Mouse (Mus musculus) adipocyte (in vitro differentiated cells): ENCODE measurements around the gene Gm28043.

Source experiments
- DNase-seq: peaks from one replicate; pipeline ENCODE4 v3.0.0-alpha.2; 2016; ENCODE audit warnings: low spot score

Gene Gm28043

DNA sequence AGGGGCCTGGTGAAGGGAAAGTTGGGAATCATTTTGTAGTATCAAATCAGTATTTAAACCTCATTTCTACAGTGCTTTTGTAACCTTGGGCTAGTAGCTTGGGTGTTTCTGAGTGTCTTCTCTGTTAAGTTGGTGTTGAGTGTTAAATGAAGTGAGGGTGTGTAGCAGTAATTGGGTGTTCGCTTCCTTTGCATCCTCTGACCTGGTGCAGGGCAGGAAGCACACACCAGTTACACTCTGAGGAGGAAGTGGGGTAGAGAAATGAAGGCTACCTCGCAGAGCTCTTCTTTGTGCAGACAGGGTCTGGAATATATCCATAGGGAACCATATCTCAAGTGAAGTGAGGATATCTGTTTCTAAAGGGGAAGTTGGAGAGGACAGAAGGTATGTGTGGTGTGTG is 66.2 kb downstream of the Gm28043 start:
- no peak for DNase-seq

- no peak for DNase-seq
These were observed 67.0 kb downstream of the Gm28043 start for GRCm38 (mm10) chr17:29681669-29682068.

GRCm38 (mm10) chr17:29682261-29682660 is 67.6 kb downstream of the Gm28043 start:
- DNase-seq = no peak

DNA sequence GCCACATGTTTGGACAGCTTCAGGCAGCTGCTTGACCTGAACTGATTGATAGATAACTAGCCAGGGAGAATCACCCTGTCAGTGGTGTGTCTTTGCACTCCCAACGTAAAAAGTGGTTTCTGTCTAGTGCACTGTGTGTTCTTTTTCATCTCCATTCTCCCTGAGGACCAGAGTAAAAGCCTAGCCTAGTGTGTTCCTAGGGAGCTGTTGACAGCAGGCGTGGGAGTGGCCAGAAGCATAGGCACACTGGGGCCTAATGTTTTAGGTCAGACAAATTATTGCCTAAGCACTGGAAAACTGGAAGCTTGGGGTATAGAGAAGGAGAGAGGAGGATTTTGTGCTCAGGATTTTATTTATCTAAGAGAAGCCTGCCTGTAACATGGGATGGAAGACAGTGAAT is 68.5 kb downstream of the Gm28043 start:
- peak; percentile 18 for DNase-seq

DNA sequence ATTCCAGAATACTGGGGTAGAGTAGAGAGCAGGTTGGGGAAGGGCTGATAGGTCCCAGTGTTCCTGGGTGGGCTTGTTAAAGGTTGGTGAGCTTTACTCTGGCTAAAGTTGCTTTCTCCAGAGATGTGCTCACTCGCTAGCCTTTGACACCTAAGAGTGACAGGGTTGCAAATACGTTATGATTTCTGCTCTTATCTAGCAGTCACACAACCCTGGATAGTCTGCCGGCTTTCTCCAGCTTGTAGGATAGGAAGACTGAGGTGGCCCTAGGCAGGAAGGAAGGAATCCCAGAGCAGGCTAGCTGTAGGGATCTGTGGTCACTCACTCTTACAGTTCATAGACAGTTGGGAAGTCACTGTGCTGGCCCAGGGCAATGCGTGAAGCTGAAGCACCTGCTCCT is 69.6 kb downstream of the Gm28043 start:
- DNase-seq = no peak

GRCm38 (mm10) chr17:29686771-29687170 is 72.1 kb downstream of the Gm28043 start:
- no peak for DNase-seq

- no peak for DNase-seq
These were observed 72.7 kb downstream of the Gm28043 start for GRCm38 (mm10) chr17:29687373-29687772.

GRCm38 (mm10) chr17:29688610-29689009 is 73.9 kb downstream of the Gm28043 start:
- no peak for DNase-seq

DNA sequence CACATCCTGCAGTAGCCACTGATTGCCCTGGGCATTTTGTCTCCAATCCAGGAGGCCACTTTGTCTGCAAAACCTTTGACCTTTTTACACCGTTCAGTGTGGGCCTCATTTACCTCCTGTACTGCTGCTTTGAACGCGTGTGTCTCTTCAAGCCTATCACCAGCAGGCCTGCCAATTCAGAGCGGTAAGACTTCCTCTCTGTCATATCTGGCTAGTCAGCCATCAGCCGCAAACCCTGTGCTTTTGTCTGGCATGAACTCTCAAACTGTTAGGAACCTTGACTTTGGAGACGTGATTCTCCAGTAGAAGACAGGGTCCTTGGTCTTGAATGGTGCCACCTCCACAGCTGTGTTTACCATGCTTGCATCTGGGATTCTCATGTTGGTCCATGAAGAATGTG is 75.6 kb downstream of the Gm28043 start:
- no peak for DNase-seq

DNA sequence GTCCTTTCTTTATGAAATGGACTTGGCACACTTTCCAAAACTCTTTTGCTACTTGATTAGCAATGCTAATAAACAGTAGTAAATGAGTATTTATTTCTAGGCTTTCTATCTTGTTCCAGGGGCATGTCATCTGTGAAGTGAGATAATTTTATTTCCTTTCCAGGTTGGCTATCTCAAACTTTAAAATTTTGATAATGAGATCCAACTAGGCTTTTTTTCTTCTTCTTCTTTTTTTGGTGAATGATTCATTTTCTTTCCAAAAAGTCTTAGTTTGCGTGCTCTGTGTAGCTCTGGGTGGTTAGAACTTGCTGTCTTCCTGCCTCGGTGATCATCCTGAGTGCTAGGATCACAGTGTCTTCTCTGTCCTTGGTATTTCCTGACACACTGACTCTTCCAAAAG is 78.2 kb downstream of the Gm28043 start:
- no peak for DNase-seq

GRCm38 (mm10) chr17:29693571-29693970 is 78.9 kb downstream of the Gm28043 start:
- no peak for DNase-seq

DNA sequence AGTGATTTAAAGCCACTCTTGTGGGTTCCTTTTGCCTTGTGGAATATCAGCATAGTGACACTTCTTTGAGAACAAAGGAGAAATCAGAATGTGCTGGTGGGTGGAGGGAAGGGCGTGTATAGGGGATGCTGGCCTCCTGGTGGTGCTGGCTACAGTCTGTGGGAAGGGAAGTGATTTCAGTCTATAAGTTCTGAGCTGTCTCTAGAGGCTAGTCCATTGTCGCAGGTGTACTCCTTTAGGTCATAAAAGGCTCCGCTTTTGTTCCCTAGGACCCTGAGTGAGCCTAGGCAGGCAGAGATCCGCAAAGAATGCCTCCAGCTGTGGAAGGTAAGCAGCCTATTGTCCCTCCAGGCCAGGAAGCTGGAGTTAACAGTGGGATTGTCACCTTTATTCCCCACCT is 79.8 kb downstream of the Gm28043 start:
- DNase-seq = no peak

GRCm38 (mm10) chr17:29696940-29697339 is 82.3 kb downstream of the Gm28043 start:
- no peak for DNase-seq

- no peak for DNase-seq
These were observed 83.7 kb downstream of the Gm28043 start for GRCm38 (mm10) chr17:29698421-29698820.

DNA sequence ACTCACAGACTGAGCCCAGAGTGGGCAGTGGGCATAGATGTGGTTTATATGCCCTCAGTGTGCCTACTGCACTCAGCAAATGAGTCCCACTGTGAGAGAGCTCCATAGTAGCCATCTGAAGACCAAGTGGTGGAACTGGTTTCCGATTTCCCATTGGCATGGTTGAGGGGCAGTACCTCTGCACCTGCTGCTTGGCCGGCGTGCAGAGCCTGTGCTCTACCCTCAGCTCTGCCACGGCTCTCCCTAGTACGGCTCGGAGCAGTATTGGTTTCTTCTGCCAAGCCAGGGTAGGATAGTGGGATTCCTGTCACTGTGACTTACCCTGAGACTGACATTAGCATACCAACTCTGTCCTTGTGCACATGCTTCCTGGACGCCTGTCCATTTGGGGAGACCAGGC is 85.9 kb downstream of the Gm28043 start:
- DNase-seq = no peak

GRCm38 (mm10) chr17:29702938-29703710 is 88.4 kb downstream of the Gm28043 start:
- no peak for DNase-seq

DNA sequence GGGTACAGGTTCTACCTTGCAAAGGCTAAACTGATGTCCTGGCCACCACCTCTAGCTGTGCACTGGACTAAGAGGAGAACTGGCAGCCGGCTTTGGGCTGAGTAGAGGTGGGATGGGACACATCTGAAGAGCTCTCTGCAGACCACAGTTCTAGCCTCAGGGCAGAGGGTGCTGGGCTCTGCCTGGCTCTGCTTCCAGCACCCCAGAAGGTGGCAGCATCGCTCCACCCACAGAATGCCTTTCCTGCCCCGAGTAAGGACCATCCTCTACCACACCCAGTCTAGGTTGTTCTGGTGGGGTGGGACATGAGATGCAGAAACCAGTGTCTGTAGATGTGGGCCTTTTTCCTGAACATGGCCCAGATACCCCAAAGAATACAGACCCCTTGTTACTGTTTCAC is 90.1 kb downstream of the Gm28043 start:
- peak; percentile 44 for DNase-seq

- DNase-seq = no peak
These were observed 91.2 kb downstream of the Gm28043 start for GRCm38 (mm10) chr17:29705881-29706280.

DNA sequence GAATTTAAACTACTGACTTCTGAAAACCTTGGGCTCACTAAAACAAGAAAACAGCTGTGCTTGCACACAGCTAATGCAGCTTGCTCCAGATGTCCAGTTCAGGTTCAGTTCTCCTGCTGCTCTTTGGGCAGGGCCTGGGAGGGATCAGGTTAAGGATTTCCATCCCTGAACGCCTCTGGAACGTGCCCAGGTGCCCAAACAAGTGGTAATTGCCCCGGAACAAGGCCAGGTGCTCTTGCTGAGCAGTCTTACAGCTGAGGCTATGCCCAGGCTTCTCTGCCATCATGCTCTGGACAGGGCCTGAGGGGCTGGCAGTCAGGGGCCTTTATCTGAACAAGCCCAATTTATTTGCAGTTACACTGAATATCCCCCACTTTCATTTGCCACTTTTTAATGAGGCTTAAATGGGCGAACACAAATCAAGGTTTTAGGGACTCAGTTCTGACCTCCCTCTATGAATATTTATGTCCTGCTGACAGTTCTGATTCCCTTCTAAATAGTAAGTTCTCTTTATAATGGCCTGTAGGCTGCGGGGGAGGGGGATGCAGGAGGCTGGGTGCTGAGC is 92.4 kb downstream of the Gm28043 start:
- no peak for DNase-seq

- no peak for DNase-seq
These were observed 94.1 kb downstream of the Gm28043 start for GRCm38 (mm10) chr17:29708783-29709182.

- no peak for DNase-seq
These were observed 95.9 kb downstream of the Gm28043 start for GRCm38 (mm10) chr17:29710562-29711044.

DNA sequence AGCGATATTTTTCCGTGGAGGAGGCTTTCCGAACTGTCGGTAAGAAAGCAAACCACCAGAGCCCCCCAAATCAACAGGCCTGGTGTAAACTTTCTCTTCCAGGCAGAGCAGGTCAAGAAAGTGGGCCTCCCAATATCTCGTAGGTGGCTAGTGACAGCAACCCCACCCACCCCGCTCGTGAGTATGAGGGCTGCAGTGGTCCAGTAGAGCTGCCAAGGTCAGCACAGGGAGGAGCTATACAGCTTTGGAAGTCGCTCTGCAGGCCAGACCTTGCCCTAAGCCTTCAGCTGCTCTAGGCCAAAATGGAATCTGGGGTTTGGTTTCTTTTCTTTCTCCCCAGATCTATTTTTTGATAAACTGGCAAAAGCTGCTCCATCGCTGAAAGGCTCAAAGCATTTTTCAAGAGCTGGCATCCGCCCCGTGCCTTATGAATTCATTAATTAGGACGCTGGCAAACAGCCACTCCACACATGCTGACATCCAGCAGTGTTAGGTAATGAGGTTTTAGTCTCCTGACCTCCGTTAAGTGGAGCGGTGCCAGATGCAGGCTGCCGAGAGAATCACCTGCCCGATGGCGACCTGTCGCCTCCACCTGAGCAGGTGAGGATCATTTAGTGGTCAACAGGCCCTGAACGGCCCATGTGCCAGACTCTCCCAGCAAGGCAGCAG is 96.5 kb downstream of the Gm28043 start:
- no peak for DNase-seq

DNA sequence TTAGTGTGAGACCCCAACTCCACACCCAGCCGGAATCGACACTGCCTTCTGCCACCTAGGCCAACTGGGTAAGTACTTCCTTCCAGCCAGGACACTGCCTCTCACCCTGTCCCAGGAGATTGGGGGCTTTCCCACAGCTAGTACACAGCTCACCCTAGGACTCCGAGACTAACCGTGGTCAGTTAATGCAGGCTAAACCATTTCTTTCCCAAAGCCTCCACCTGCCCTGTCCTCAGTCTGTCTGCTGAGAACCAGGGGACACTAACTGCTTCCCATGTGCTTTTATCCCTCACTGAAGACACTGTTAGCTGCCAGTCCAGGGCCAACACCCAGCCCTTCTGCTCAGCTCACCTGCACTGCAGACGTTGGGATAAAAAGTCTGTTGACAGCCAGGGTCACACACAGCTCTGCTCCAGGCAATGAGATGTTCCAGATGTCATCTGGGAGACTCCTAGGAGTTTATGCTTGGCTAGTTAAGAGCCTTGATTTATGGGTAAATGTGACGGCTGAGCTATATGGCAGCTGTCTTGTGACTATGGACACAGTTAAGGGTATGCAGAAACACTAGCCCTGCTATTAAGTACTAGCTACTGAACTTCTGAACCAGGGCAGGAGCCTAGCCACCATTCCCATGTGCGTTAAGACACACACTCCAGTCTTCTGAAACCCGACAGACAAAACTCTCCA is 97.2 kb downstream of the Gm28043 start:
- DNase-seq = no peak
